Mouse (Mus musculus) limb, embryonic 10.5 days (tissue): ENCODE results near the gene Ccar1. TPM values are rescaled to one million over a fixed set of nuclear protein-coding genes. Genes with fewer than 3 reads are reported as not detected.

Experiments used
- DNase-seq: peaks from one replicate; pipeline ENCODE4 v3.0.0-alpha.2; 2017; ENCODE audit warnings: low spot score
- H3K27ac ChIP-seq: fragments of 300-500 bp; sonication (generic); 2 replicates; pipeline ENCODE4 v1.5.1; 2016; ENCODE audit warnings: mild to moderate bottlenecking
- H3K27me3 ChIP-seq: fragments of 300-500 bp; sonication (generic); 2 replicates; pipeline ENCODE4 v1.6.1; 2016; ENCODE audit warnings: low read depth, mild to moderate bottlenecking; ENCODE audit not compliant: poor library complexity, severe bottlenecking
- H3K36me3 ChIP-seq: fragments of 300-500 bp; sonication (generic); 2 replicates; pipeline ENCODE4 v1.6.1; 2016; ENCODE audit warnings: mild to moderate bottlenecking, moderate library complexity
- H3K4me1 ChIP-seq: fragments of 300-500 bp; sonication (generic); 2 replicates; pipeline ENCODE4 v1.6.1; 2016
- H3K4me3 ChIP-seq: fragments of 300-500 bp; sonication (generic); 2 replicates; pipeline ENCODE4 v1.5.1; 2016; ENCODE audit warnings: mild to moderate bottlenecking, moderate library complexity
- H3K9me3 ChIP-seq: fragments of 300-500 bp; sonication (generic); replicated peaks from 2 replicates; pipeline ENCODE4 v1.6.1; 2016; ENCODE audit warnings: mild to moderate bottlenecking
- WGBS: fragments of 180-500 bp; shearing (Covaris S2); methylation state at CpG from one replicate; pipeline ENCODE4 v1.1.7; 2016; 5-methylcytosine and 5-hydroxymethylcytosine counted together
- polyA plus RNA-seq: library from polyadenylated mRNA; unstranded; fragments of >200 nt; fragmentation: Nextera tagmentation; extraction: Ambion mirVana; gene quantifications from 2 replicates; pipeline ENCODE4 v1.2.1, GENCODE M21; 2016

The Ccar1 gene
- polyA plus RNA-seq = 143 and 175 TPM in 2 replicates

DNA sequence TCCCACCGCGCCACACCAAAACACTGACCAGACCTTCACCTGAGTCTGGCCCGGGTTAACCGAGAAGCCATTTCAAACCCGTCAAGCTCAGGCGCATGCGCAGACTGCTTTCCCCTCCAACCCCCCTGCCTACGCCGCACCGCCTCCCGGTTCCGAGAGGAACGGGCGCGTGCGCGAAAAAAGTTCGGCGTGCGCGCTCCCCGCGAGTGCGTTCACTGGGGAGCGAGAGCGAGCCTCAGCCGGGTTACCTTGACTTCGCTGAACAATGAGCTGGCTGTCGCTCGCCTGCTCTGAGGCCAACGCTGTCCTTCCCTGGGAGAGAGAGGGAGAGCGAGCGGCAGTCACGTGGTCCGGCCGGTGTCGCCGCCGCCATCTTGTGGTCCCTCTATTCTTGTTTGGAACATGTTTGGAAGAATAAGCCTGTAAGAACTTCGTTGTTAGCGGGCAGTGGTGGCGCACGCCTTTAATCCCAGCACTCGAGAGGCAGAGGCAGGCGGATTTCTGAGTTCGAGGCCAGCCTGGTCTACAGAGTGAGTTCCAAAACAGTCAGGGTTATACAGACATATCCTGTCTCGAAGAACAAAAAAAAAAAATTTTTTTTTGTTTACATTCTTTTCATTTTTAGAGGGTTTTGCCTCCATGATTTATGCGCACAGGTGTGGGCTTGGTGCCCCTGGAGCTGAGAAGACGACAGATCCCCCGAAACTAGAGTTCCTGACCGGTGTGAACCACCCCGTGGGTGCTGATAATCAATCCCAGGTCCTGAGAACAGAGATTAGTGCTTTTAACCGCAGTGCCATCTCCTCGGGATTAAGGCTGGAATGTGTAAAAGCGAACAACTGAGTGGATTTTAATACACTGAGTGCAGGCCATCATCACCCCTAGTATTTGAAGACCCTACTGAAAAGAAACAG is at the start of gene Ccar1:
Gene Ccar1 (minus strand): TSS at position 110 of the 914 bp plus-strand sequence.
- 4% methylated on average over 55 of the region's 55 CpGs for WGBS
- peaks cover 39% of the 10 kb centered on the region for H3K36me3 ChIP-seq

DNA sequence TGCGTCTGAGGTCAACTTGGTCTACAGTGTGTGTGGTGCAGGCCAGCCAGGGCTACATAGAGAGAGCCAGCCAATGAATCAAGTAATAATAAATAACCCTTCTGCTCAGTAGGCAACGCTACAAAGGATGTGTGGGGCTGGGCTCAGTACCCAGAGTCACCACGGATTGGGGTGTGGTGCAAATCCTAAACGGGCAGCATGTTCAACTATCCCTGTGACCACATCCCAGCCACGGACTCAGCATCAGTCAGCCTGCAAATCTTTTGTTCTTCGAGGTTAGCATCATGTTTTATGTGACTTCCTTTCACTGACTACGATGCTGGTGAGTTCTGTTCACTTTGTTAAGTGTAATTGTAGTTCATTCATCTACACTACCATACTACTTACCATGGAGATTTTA is 48.6 kb upstream of the Ccar1 start:
- Histone ChIP-seq H3K4me1 (peaks cover 19% of the 10 kb centered on the region), H3K36me3 (peaks cover 40% of the 10 kb centered on the region), H3K9me3 (no peaks in the 10 kb centered on the region), H3K27ac (no peak overlapping the region), H3K4me3 (no peak overlapping the region), H3K27me3 (no peaks in the 10 kb centered on the region)
- DNase-seq = no peak
- WGBS = 93% methylated on average over 7 of the region's 7 CpGs

More for the DNA sequence above, at the start of gene Ccar1:
- H3K27me3 ChIP-seq = no peaks in the 10 kb centered on the region
- H3K4me3 ChIP-seq = peak within 1 kb of the TSS; percentile 82
- DNase-seq = peak; percentile 100
- H3K4me1 ChIP-seq = peaks cover 10% of the 10 kb centered on the region; the same call in 1 of the 2 replicates
- H3K27ac ChIP-seq = peak within 1 kb of the TSS; percentile 96
- no peaks in the 10 kb centered on the region for H3K9me3 ChIP-seq

DNA sequence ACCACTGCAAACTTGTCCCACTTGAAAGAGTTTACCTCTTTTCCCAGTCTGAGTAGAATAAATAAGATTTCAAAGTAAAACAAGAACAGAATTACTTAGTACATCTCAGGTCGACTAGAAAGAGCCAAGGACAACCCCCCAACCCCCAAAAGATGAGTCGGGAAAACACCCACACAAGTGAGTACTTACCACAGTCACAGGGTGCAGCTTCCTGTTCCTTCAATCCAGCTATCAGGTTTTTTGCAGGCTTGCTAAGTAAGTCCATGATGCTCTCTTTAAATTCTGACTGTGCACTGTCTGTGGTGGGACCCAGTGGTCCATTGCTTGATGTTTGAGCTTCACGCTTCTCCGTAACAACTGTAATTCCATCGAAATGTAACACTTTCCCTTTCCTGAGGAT is 45.9 kb upstream of the Ccar1 start:
- Histone ChIP-seq H3K4me3 (no peak overlapping the region), H3K27ac (no peak overlapping the region), H3K27me3 (no peaks in the 10 kb centered on the region), H3K36me3 (peaks cover 51% of the 10 kb centered on the region), H3K9me3 (no peaks in the 10 kb centered on the region), H3K4me1 (no peaks in the 10 kb centered on the region)
- no peak for DNase-seq
- 92% methylated on average over 5 of the region's 5 CpGs for WGBS

DNA sequence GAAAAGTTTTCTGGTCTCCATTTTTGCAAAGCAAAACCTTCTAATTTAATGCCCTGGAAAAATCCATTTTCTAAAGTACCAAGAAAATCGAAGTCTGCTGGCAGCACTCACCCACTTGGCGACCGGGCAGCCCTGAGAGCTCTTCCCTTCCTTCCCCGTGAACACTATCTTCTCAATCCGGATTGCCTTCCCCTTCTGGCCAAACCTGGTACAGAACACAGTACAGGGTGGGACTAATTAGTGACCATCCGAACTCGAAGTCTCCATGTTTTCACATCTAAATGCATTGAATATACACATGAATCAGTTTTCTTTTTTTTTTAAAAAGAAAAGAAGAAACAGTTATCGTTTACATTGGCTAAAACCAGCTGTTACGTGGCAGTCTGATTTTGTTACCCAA is 40.7 kb upstream of the Ccar1 start:
- H3K36me3 ChIP-seq = peaks cover 63% of the 10 kb centered on the region
- H3K27ac ChIP-seq = no peak overlapping the region
- 88% methylated on average over 9 of the region's 9 CpGs for WGBS
- no peak for DNase-seq
- H3K27me3 ChIP-seq = no peaks in the 10 kb centered on the region
- no peaks in the 10 kb centered on the region for H3K9me3 ChIP-seq
- H3K4me3 ChIP-seq = no peak overlapping the region
- H3K4me1 ChIP-seq = no peaks in the 10 kb centered on the region

DNA sequence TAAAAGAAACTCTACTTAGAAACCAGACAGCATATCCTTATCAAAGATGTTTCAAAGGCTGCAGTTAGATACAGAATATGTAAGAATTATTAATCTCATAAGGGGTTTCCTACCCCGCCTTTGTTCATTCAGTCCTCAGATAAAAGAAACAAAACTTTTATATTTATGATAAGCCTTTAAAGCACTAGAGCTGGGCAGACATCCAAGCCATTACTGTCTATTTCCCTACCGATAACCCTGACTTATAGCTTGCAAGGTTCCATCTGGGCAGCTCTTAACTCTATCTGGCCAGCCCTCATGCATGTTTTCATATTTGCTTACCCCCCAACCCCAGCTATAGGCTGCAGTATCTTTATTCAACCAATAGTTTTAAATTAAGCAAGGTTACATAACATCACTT is 39.5 kb upstream of the Ccar1 start:
- H3K36me3 ChIP-seq = peaks cover 58% of the 10 kb centered on the region
- H3K27me3 ChIP-seq = no peaks in the 10 kb centered on the region
- no peaks in the 10 kb centered on the region for H3K9me3 ChIP-seq
- no peaks in the 10 kb centered on the region for H3K4me1 ChIP-seq
- no peak for DNase-seq
- H3K27ac ChIP-seq = no peak overlapping the region
- no peak overlapping the region for H3K4me3 ChIP-seq
- 95% methylated on average over 2 of the region's 2 CpGs for WGBS

DNA sequence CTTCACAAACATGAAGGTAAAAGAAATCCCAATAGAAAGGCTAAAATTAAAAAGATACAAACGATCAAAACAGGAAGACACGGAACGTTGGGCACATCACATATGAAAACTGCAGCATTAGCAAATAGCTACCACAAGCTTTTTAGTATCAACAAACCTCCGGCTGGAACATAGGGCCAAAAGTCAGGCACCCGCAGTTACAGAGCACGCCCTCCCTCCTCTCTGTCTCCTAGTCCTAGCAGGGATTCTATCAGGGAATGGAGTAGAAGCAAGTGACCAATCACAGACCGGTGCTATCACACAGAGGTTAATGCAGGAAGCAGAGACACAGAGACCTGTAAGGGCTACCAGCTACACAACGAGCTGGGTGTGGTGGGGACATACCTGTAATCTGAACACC is 32.4 kb upstream of the Ccar1 start:
- peaks cover 42% of the 10 kb centered on the region for H3K36me3 ChIP-seq
- no peaks in the 10 kb centered on the region for H3K9me3 ChIP-seq
- peaks cover 5% of the 10 kb centered on the region for H3K4me1 ChIP-seq
- no peaks in the 10 kb centered on the region for H3K27me3 ChIP-seq
- 88% methylated on average over 8 of the region's 8 CpGs for WGBS
- H3K27ac ChIP-seq = no peak overlapping the region
- H3K4me3 ChIP-seq = no peak overlapping the region
- DNase-seq = no peak

DNA sequence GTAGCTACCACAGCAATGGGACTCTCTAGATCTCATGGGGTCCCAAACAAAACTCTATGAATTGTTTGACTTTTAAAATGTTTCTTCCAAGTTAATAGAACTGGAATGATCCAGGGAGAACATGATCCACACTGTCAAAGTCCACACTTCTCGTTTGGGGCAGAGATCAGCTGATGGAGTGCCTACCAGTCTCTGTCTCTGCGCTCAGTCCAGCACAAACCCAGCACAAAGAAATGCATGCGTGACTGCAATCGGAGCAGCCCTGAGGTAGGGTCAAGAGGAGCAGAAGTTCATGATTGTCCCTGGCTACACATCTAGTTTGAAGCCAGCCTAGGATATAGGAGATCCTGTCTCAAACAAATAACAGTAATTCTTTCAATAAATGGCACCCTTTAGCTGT is 31.3 kb upstream of the Ccar1 start:
- no peaks in the 10 kb centered on the region for H3K9me3 ChIP-seq
- H3K36me3 ChIP-seq = peaks cover 48% of the 10 kb centered on the region
- H3K27me3 ChIP-seq = no peaks in the 10 kb centered on the region
- H3K4me3 ChIP-seq = no peak overlapping the region
- H3K4me1 ChIP-seq = peaks cover 5% of the 10 kb centered on the region
- H3K27ac ChIP-seq = no peak overlapping the region
- no peak for DNase-seq
- WGBS = 84% methylated on average over 4 of the region's 4 CpGs

DNA sequence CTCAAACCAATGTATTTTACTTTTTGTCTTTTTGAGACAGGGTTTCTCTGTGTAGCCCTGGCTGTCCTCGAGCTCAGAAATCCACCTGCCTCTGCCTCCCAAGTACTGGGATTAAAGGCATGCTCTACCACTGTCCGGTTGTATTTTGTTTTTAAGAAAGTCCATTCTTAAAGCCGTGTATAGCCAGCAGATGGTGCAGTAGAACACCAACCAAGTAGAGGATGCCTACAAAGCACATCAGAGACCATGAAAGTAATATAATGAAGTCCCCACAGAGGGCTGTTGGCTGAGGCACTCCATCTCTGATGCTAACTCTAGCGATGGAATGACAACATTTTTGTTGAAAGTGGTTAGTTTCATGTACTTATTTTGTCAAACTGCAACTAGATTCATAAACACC is 17.9 kb upstream of the Ccar1 start:
- H3K36me3 ChIP-seq = peaks cover 33% of the 10 kb centered on the region

DNA sequence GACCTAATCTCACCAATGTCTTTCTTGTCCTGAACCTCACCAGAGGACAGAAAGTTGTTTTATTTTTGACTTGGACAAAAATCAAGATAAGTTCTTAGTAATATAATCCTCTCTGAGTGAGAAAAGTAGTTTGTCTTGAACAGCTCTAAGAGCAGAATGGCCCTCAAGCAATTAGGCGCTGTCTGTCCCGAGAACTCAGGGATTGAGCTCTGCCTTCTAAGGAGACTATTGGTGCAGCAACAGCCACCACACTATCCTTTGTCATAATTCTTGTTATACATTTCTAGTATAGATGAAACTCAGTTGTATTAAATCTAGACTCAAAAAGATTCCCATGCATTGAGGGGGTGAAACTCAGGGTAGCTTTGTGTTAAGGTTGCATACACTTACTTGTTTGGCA is 16.7 kb upstream of the Ccar1 start:
- H3K27me3 ChIP-seq = no peaks in the 10 kb centered on the region
- H3K9me3 ChIP-seq = no peaks in the 10 kb centered on the region
- DNase-seq = no peak
- H3K4me3 ChIP-seq = no peak overlapping the region
- WGBS = 93% methylated on average over 2 of the region's 2 CpGs
- H3K4me1 ChIP-seq = no peaks in the 10 kb centered on the region
- peaks cover 24% of the 10 kb centered on the region for H3K36me3 ChIP-seq
- H3K27ac ChIP-seq = no peak overlapping the region

More for the DNA sequence above, 17.9 kb upstream of the Ccar1 start:
- no peak for DNase-seq
- no peak overlapping the region for H3K27ac ChIP-seq
- no peak overlapping the region for H3K4me3 ChIP-seq
- no peaks in the 10 kb centered on the region for H3K9me3 ChIP-seq
- H3K27me3 ChIP-seq = no peaks in the 10 kb centered on the region
- no peaks in the 10 kb centered on the region for H3K4me1 ChIP-seq
- 86% methylated on average over 4 of the region's 4 CpGs for WGBS

DNA sequence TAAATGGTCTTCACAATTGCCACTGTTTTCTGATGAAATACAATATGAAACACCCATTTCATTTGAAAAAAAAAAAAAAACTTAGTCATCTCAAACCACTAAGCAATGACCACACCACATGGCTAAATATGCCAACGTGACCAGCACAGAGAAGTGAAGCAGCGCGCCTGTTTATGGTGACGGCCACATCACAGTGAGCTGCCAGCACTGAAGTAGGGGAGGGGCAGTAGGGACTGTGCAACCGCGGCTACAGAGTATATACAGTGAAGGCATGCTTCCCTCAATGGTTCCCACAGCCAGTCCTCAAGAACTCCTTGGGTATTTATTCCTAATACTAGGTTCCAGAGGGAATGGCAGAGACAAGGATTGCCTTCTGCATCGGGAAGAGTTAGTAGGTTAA is 16.2 kb upstream of the Ccar1 start:
- no peaks in the 10 kb centered on the region for H3K9me3 ChIP-seq
- H3K36me3 ChIP-seq = peaks cover 20% of the 10 kb centered on the region
- no peak for DNase-seq
- H3K27ac ChIP-seq = no peak overlapping the region
- H3K4me1 ChIP-seq = no peaks in the 10 kb centered on the region
- 86% methylated on average over 7 of the region's 7 CpGs for WGBS
- H3K4me3 ChIP-seq = no peak overlapping the region
- H3K27me3 ChIP-seq = no peaks in the 10 kb centered on the region

DNA sequence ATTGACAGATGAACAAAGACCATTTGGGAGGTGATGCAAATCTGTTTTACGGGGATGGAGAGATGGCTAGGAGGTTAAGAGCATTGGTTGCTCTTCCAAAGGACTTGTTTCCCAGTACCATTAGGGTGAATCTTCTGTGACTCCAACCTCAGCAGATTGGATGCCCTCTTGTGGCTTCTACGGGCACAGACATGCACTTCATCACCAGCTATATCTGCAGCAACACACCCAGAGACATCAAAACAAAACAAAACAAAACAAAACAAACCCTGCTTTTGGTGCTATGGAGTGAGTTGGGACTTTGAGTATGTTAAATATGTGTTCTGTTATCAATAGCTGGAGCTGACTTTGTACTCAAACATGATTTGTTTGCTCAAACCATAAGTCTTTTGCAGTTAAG is 12.0 kb upstream of the Ccar1 start:
- no peaks in the 10 kb centered on the region for H3K9me3 ChIP-seq
- no peaks in the 10 kb centered on the region for H3K27me3 ChIP-seq
- no peak for DNase-seq
- 95% methylated on average over 2 of the region's 2 CpGs for WGBS
- H3K27ac ChIP-seq = no peak overlapping the region
- H3K36me3 ChIP-seq = 0 out of 2 replicates have a peak, but pooled peaks cover 3% of the 10 kb centered on the region
- no peaks in the 10 kb centered on the region for H3K4me1 ChIP-seq
- H3K4me3 ChIP-seq = no peak overlapping the region

DNA sequence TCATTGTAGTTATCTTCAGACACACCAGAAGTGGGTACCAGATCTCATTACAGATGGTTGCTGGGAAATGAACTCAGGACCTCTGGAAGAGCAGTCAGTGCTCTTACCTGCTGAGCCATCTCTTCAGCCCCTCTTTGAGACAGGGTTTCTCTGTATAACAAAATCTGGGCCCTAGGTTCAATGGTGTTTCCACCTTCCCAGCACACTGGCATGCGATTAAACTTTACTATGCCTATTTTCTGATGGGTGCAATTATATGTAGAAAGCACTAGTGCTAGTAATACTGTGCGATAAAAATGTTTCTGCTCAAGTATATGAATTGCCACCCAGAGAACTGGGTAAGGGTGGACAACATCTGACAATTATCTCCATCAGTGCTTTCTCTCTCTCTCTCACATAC is 11.2 kb upstream of the Ccar1 start:
- no peak for DNase-seq
- 99% methylated on average over 2 of the region's 2 CpGs for WGBS
- Histone ChIP-seq H3K4me1 (no peaks in the 10 kb centered on the region), H3K36me3 (0 out of 2 replicates have a peak, but pooled peaks cover 3% of the 10 kb centered on the region), H3K27ac (no peak overlapping the region), H3K4me3 (no peak overlapping the region), H3K9me3 (no peaks in the 10 kb centered on the region), H3K27me3 (no peaks in the 10 kb centered on the region)

DNA sequence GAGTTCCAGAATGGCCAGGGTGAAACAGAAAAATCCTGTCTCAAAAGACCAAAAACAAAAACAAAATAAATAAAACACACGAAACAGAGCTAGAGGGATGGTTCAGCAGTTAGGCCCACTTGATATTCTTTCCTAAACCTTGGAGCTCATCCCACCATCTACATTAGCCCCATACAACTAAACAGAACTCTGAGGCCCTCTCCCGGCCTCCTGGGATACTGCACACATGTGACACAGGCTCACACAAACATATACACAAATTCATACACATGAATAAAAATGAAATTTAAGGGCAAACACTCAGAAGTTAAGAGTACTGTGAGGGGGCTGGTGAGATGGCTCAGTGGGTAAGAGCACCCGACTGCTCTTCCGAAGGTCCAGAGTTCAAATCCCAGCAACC is 2.1 kb upstream of the Ccar1 start:
- WGBS = 94% methylated on average over 4 of the region's 4 CpGs
- no peak for DNase-seq

More for the DNA sequence above, 2.1 kb upstream of the Ccar1 start:
- Histone ChIP-seq H3K27ac (no peak overlapping the region), H3K4me3 (no peak overlapping the region), H3K4me1 (peaks cover 10% of the 10 kb centered on the region; the same call in 1 of the 2 replicates), H3K27me3 (no peaks in the 10 kb centered on the region), H3K9me3 (no peaks in the 10 kb centered on the region), H3K36me3 (peaks cover 21% of the 10 kb centered on the region)
